In the genomic region with DNA sequence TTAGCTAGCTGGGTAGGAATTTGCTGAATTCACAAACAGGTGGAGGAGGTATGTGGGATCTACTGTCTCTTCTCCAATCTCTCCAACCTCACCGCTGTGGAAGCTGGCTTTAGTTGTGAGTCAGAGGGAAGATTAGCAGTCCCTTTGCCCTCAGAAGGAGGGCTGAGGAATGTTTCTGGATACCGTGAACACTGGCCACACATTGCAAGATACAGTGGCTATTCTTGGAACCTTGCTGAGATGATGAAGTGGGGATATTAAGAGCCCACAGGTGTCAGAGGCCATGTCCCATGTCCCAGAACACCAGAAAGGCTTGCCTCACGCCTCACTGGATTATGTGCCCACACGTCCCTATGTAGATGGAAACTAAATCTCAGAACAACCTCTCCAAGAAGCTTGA, we compare ENCODE assay signal across 22 mouse cellular contexts. TPM values are rescaled to one million over a fixed set of nuclear protein-coding genes. Genes with fewer than 3 reads are reported as not detected.
DNase-seq lines count a peak whose midpoint lies in the region; ATAC-seq and TF ChIP-seq lines count a peak whose summit lies in the region.
"Had no signal": no experiment of that assay in that cellular context is flagged by ENCODE, and none has a peak within 500 bp of the region (broad histone marks: within the 10 kb centered on the region; RNA-seq: fewer than 3 reads in every experiment).

No protein-coding gene starts in this region.

- H3K27me3 ChIP-seq in heart, embryonic 12.5 days (replicated peaks): no peaks in the 10 kb centered on the region
- no peaks in the 10 kb centered on the region for H3K27me3 ChIP-seq in heart, embryonic 16.5 days (ENCODE audit: control insufficient read depth, insufficient read depth, low read length)
- H3K27me3 ChIP-seq in heart, adult 2 months (ENCODE audit: control insufficient read depth, insufficient read depth, low read length): no peaks in the 10 kb centered on the region
- H3K27me3 ChIP-seq in C2C12 (ENCODE audit: control insufficient read depth, insufficient read depth, insufficient read length): no peaks in the 10 kb centered on the region
- H3K27me3 ChIP-seq: embryonic facial prominence, embryonic 13.5 days; forebrain, embryonic 12.5 days; hindbrain, embryonic 12.5 days had no signal

- peak overlapping the region; percentile 42 for H3K4me2 ChIP-seq in heart, embryonic 12.5 days
- H3K4me2 ChIP-seq in heart, embryonic 16.5 days (ENCODE audit: low read depth, low read length): peak overlapping the region; percentile 29; the same call in 1 of the 2 replicates
- H3K4me2 ChIP-seq: embryonic facial prominence, embryonic 13.5 days; forebrain, embryonic 12.5 days; hindbrain, embryonic 12.5 days had no signal

- no peak overlapping the region for H3ac ChIP-seq in C2C12 (ENCODE audit: control insufficient read depth, insufficient read length, low read depth)

- no peak for TF ChIP-seq POLR2A in heart, adult 2 months (IDR thresholded peaks at IDR 0.05; ENCODE audit: insufficient read depth, low read depth, low read length)

- H3K36me3 ChIP-seq in heart, embryonic 12.5 days: no peaks in the 10 kb centered on the region
- H3K36me3 ChIP-seq in heart, embryonic 16.5 days (ENCODE audit: control insufficient read depth, insufficient read depth): no peaks in the 10 kb centered on the region
- no peaks in the 10 kb centered on the region for H3K36me3 ChIP-seq in heart, adult 2 months (ENCODE audit: control insufficient read depth, insufficient read depth, low read length)
- no peaks in the 10 kb centered on the region for H3K36me3 ChIP-seq in C2C12 (ENCODE audit: control insufficient read depth, insufficient read depth)
- H3K36me3 ChIP-seq: embryonic facial prominence, embryonic 13.5 days; forebrain, embryonic 12.5 days; G1E; hindbrain, embryonic 12.5 days had no signal

- no peak for TF ChIP-seq EP300 in heart, adult 2 months (IDR thresholded peaks at IDR 0.05; ENCODE audit: insufficient read depth, low read depth, low read length)

- no peaks in the 10 kb centered on the region for H3K79me3 ChIP-seq in C2C12 (ENCODE audit: low read depth)

- no peak for DNase-seq in heart, adult 8-10 months (ENCODE audit: low spot score)
- DNase-seq in heart, adult 2 months: no peak
- no peak for DNase-seq in cerebellum, adult 9-11 months
- DNase-seq: adrenal gland, postnatal 10 days; cerebellum, adult 11 months; cerebellum, adult 8-10 months; cerebellum, postnatal 36 days; gastrocnemius, postnatal 10 days; kidney, adult 11 months; kidney, adult 9 months had no signal

- H3K4me3 ChIP-seq in heart, embryonic 12.5 days: no peak overlapping the region
- no peak overlapping the region for H3K4me3 ChIP-seq in heart, embryonic 16.5 days (ENCODE audit: low read length)
- H3K4me3 ChIP-seq in heart, adult 2 months: no peak overlapping the region
- no peak overlapping the region for H3K4me3 ChIP-seq in C2C12 (ENCODE audit: insufficient read depth, poor library complexity, severe bottlenecking)
- H3K4me3 ChIP-seq: embryonic facial prominence, embryonic 13.5 days; forebrain, embryonic 12.5 days; hindbrain, embryonic 12.5 days had no signal

- no peaks in the 10 kb centered on the region for H3K79me2 ChIP-seq in heart, adult 2 months (replicated peaks; ENCODE audit: control insufficient read depth, insufficient read depth, low read length)
- no peaks in the 10 kb centered on the region for H3K79me2 ChIP-seq in C2C12 (ENCODE audit: control insufficient read depth, insufficient read depth)

- WGBS in heart, embryonic 12.5 days: 25% methylated on average over 4 of the region's 4 CpGs
- 32% methylated on average over 4 of the region's 4 CpGs for WGBS in heart, embryonic 16.5 days
- 43% methylated on average over 4 of the region's 4 CpGs for WGBS in heart, adult 2 months

- TF ChIP-seq CTCF in heart, adult 2 months (IDR thresholded peaks at IDR 0.05): no peak
- no peak for TF ChIP-seq CTCF in C2C12 (IDR thresholded peaks at IDR 0.05; ENCODE audit: control insufficient read depth, insufficient read depth, insufficient read length)

- H3K4me1 ChIP-seq in heart, embryonic 12.5 days (replicated peaks): peaks cover 34% of the 10 kb centered on the region
- peaks cover 24% of the 10 kb centered on the region for H3K4me1 ChIP-seq in heart, embryonic 16.5 days (ENCODE audit: control insufficient read depth, insufficient read depth, low read length)
- H3K4me1 ChIP-seq in heart, adult 2 months (ENCODE audit: control insufficient read depth, insufficient read depth, low read length): peaks cover 4% of the 10 kb centered on the region; the same call in 1 of the 2 replicates
- H3K4me1 ChIP-seq: embryonic facial prominence, embryonic 13.5 days; forebrain, embryonic 12.5 days; hindbrain, embryonic 12.5 days had no signal

- intact Hi-C loops in heart, adult 2 months (cut with DNase I): no loop called here

- H3K9me3 ChIP-seq in heart, embryonic 12.5 days (replicated peaks): no peaks in the 10 kb centered on the region
- no peaks in the 10 kb centered on the region for H3K9me3 ChIP-seq in heart, embryonic 16.5 days (replicated peaks; ENCODE audit: control insufficient read depth, low read length)
- H3K9me3 ChIP-seq: embryonic facial prominence, embryonic 13.5 days; forebrain, embryonic 12.5 days; G1E; hindbrain, embryonic 12.5 days had no signal

- peak overlapping the region; percentile 49 for H3K27ac ChIP-seq in heart, embryonic 12.5 days (ENCODE audit: poor library complexity, severe bottlenecking)
- H3K27ac ChIP-seq in heart, embryonic 16.5 days (ENCODE audit: low read length): peak overlapping the region; percentile 88
- no peak overlapping the region for H3K27ac ChIP-seq in heart, adult 2 months
- H3K27ac ChIP-seq: embryonic facial prominence, embryonic 13.5 days; forebrain, embryonic 12.5 days; hindbrain, embryonic 12.5 days; hindbrain, postnatal 0 days had no signal

- no peak overlapping the region for H3K9ac ChIP-seq in heart, embryonic 12.5 days
- no peak overlapping the region for H3K9ac ChIP-seq in heart, embryonic 16.5 days (ENCODE audit: low read length)
- H3K9ac ChIP-seq in heart, adult 2 months (ENCODE audit: low read depth, low read length): no peak overlapping the region
- H3K9ac ChIP-seq: embryonic facial prominence, embryonic 13.5 days; forebrain, embryonic 12.5 days; hindbrain, embryonic 12.5 days had no signal

- no peak for ATAC-seq in heart, embryonic 12.5 days (ENCODE audit: insufficient number of reproducible peaks, low FRiP score)
- peak; percentile 88 for ATAC-seq in heart, embryonic 16.5 days (replicated peaks; ENCODE audit: extremely low read depth, insufficient read depth, low FRiP score)
- ATAC-seq: CD4-positive, CD25-positive, alpha-beta regulatory T cell, adult 4 months; forebrain, embryonic 16.5 days; hindbrain, postnatal 0 days had no signal

TF ChIP-seq in C2C12, 6 proteins besides CTCF, POLR2A, EP300 and RAD21:
- TF ChIP-seq MAX (IDR thresholded peaks at IDR 0.05) (no peak), MYOD1 (IDR thresholded peaks at IDR 0.05; ENCODE audit: control insufficient read depth, insufficient read length, low read depth) (peak; percentile 17), MYOG (IDR thresholded peaks at IDR 0.05; ENCODE audit: control insufficient read depth, extremely low read depth, insufficient read length) (no peak)

RNA-seq across cellular contexts. Expression of a gene that starts 17.0 kb away (rescaled TPM):
- 105 and 108 TPM in 2 replicates for polyA plus RNA-seq in heart, embryonic 12.5 days (2016; fragmentation: Nextera tagmentation; extraction: Ambion mirVana)
- total RNA-seq in heart, adult 8-10 months (2022): 1,000 to 10,000 TPM in 1 of 4 experiments, 100 to 1,000 TPM in 3; 901 to 1,105 (median 935) TPM
- polyA plus RNA-seq in heart, embryonic 16.5 days (2015; fragmentation: Nextera tagmentation; extraction: Ambion mirVana): 635 and 703 TPM in 2 replicates
- total RNA-seq in heart, adult 2 months (2021): 100 to 1,000 TPM; 833 to 848 TPM
- polyA plus RNA-seq in heart, adult 2 months (2012; rRNA removed): 361 and 854 TPM in 2 replicates
- 0.64 TPM for polyA plus RNA-seq in C2C12 (2012; fragmentation: generic; extraction: Trizol)
- polyA plus RNA-seq: CD4-positive, CD25-positive, alpha-beta regulatory T cell, adult 4 months; G1E had no signal

RNA-seq across cellular contexts. Expression of a gene that starts 59.4 kb away (rescaled TPM):
- 0.09 and 0.14 TPM in 2 replicates for polyA plus RNA-seq in heart, embryonic 12.5 days (2016; fragmentation: Nextera tagmentation; extraction: Ambion mirVana)
- total RNA-seq in heart, adult 8-10 months (2022): not detected
- not detected in 2 replicates for polyA plus RNA-seq in heart, embryonic 16.5 days (2015; fragmentation: Nextera tagmentation; extraction: Ambion mirVana)
- not detected for total RNA-seq in heart, adult 2 months (2021)
- polyA plus RNA-seq in heart, adult 2 months (2012; rRNA removed): not detected in 2 replicates
- 0.02 TPM for polyA plus RNA-seq in C2C12 (2012; fragmentation: generic; extraction: Trizol)
- total RNA-seq: gastrocnemius, postnatal 10 days; gastrocnemius, postnatal 4 days; heart, postnatal 25 days had no signal
- polyA plus RNA-seq: CD4-positive, CD25-positive, alpha-beta regulatory T cell, adult 4 months; G1E had no signal

Comparison
In these comparisons a context has a peak if more than half of its experiments do, and no peak if none do; other contexts are left out.
1. RNA of a gene that starts 17.0 kb away (polyA plus RNA-seq): 635 to 703 TPM in heart, embryonic 16.5 days, 361 to 854 TPM in heart, adult 2 months and 105 to 108 TPM in heart, embryonic 12.5 days; 0.64 TPM in C2C12 (single experiment); every median in the first group is over 10 times any median in the second.